Mouse (Mus musculus) ES-Bruce4 (cell line): Measurements from ENCODE around the gene Prss53.
"Not testable (repeated sequence)": the region's sequence is repeated elsewhere in the genome, so short reads cannot be mapped to it uniquely, and the experiment has no call there.

ENCODE experiments used
- CTCF ChIP-seq: IDR thresholded peaks from one replicate; pipeline ENCODE4 v1.8.1; 2011; ENCODE audit warnings: low read depth, low read length
- EP300 ChIP-seq: IDR thresholded peaks from 2 replicates; pipeline ENCODE4 v1.6.1; 2011; ENCODE audit warnings: low read depth, low read length; ENCODE audit not compliant: insufficient read depth
- POLR2A ChIP-seq: IDR thresholded peaks from one replicate; pipeline ENCODE4 v1.8.1; 2011; ENCODE audit warnings: low read length; ENCODE audit not compliant: insufficient read depth

GRCm38 (mm10) chr7:127895891-127896290 lies 5.1 kb upstream of the Prss53 start:
- TF ChIP-seq POLR2A, CTCF, EP300: not testable (repeated sequence)
